Mouse (Mus musculus): Measurements from ENCODE around the gene Cfap57. TPM values are rescaled to one million over a fixed set of nuclear protein-coding genes. Genes with fewer than 3 reads are reported as not detected.

The Cfap57 gene
- 0.72 and 1.5 TPM in 2 replicates for polyA plus RNA-seq (2012; rRNA removed)

DNA sequence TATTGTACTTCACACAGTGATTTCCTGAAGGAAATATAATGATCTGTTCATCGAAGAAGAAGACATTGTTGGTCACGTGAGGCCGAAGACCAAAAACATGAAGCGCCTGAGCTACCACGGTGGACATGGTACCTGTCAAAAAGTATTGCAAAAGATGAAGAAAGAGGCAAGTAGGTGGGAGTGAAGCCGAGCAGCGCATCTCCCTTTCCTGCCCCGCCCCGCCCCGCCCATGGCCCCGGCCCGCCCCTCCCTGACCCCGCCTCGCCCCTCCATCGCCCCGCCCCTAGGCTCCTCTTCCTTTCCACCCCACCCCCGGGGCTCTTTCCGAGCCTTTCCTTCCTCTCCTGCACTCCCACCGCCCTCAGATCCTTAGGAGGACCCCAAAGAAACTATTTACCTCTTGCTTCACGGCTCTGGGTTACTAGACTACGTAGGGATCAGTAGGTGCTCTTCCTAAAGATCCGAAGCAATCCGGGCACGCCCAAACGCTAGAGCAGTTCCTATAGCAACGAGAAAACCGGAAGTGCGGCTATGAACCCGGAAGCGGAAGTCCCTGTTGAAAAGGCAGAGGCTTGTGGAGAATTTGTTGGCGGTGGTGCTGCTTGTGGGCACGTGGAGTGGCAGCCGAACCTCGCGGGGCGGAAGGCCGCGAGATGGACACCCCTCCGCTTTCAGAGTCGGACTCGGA is at the start of gene Cfap57, which contains the start of gene Ebna1bp2:
Gene Cfap57, minus strand, starts transcription at position 499 of the 688 bp plus-strand sequence.
Gene Ebna1bp2, plus strand, starts transcription at position 521 of the 688 bp plus-strand sequence.
- peak; percentile 97 for DNase-seq (ENCODE audit: low read depth)
- TF ChIP-seq CTCF (IDR thresholded peaks at IDR 0.05; ENCODE audit: borderline replicate concordance, extremely low read depth, insufficient read depth, insufficient read length) (no peak), POLR2A (IDR thresholded peaks at IDR 0.05; ENCODE audit: borderline replicate concordance, extremely low read depth, insufficient read depth, insufficient read length, poor library complexity, severe bottlenecking) (peak; percentile 12; the same call in 1 of the 2 replicates)

DNA sequence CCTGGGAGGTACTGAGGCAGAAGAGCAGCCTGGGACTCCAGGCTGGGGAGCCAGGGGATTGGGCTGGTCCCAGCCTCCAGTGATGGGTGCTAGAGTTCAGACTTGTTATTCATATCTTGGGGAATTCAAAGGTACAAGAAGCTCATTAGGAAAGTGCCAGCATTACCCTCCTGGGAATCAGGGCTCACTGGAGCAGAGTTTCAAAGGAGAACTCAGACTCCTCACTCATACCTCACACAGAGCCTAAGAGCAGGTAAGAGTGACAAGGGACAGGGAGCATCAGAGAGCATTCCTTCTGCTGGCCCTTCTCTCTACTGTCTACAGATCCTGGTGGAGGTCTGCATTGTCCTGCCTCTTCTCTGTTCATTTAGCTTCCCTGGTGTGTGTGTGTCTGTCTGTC is 38.1 kb upstream of the Cfap57 start, which contains the start of gene Olfr62:
Gene Olfr62, plus strand, starts transcription at position 301 of the 400 bp plus-strand sequence.
- TF ChIP-seq CTCF (IDR thresholded peaks at IDR 0.05; ENCODE audit: borderline replicate concordance, extremely low read depth, insufficient read depth, insufficient read length), result no peak
- TF ChIP-seq POLR2A (IDR thresholded peaks at IDR 0.05; ENCODE audit: borderline replicate concordance, extremely low read depth, insufficient read depth, insufficient read length, poor library complexity, severe bottlenecking), result no peak

DNA sequence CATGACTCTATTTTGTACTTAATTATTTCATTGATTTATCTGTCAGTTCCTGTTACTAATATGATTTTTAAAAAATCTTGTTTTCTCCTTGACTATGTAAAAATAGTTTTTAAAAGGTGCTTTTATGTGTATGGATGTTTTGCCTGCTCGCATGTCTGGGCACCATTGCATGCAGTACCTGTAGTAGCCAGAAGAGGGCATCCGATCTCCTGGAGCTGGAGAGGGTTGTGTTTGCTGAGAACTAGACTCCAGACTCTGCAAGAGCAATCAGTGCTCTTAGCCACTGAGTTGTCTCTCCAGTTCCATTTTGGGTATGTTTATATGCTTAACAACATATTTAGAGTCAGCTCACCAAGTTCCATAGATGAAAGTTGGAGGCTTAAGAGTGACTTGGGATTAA is 24.7 kb upstream of the Cfap57 start:
- peak; percentile 61 for DNase-seq (ENCODE audit: low read depth)
- TF ChIP-seq CTCF (IDR thresholded peaks at IDR 0.05; ENCODE audit: borderline replicate concordance, extremely low read depth, insufficient read depth, insufficient read length) (peak; percentile 77), POLR2A (IDR thresholded peaks at IDR 0.05; ENCODE audit: borderline replicate concordance, extremely low read depth, insufficient read depth, insufficient read length, poor library complexity, severe bottlenecking) (no peak)

More for the DNA sequence above, 38.1 kb upstream of the Cfap57 start, which contains the start of gene Olfr62:
- DNase-seq (ENCODE audit: low read depth), result no peak

GRCm38 (mm10) chr4:118642346-118643190 is 22.0 kb upstream of the Cfap57 start:
- TF ChIP-seq CTCF (IDR thresholded peaks at IDR 0.05; ENCODE audit: borderline replicate concordance, extremely low read depth, insufficient read depth, insufficient read length) (no peak), POLR2A (IDR thresholded peaks at IDR 0.05; ENCODE audit: borderline replicate concordance, extremely low read depth, insufficient read depth, insufficient read length, poor library complexity, severe bottlenecking) (no peak)
- peak; percentile 79 for DNase-seq (ENCODE audit: low read depth)

DNA sequence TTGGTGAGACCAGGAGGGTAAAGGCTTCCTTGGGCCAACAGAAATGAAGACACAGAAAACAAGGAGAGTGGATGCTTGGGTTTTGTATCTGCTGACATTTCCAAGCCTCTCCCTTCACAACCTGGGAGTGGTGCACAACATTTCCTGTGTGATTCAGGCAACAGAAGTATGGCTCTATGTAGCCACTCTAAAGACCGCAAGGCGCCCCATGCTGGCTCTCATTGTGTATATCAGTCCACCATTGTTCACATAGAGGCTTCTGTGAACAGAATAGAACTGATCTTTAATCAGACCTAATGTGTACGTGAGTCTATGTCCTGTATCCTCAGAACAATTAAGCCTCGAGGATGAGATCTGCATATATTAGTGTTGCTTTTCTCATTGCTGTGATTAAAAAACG is 9.7 kb upstream of the Cfap57 start:
- no peak for DNase-seq (ENCODE audit: low read depth)
- TF ChIP-seq CTCF (IDR thresholded peaks at IDR 0.05; ENCODE audit: borderline replicate concordance, extremely low read depth, insufficient read depth, insufficient read length) (no peak), POLR2A (IDR thresholded peaks at IDR 0.05; ENCODE audit: borderline replicate concordance, extremely low read depth, insufficient read depth, insufficient read length, poor library complexity, severe bottlenecking) (no peak)

DNA sequence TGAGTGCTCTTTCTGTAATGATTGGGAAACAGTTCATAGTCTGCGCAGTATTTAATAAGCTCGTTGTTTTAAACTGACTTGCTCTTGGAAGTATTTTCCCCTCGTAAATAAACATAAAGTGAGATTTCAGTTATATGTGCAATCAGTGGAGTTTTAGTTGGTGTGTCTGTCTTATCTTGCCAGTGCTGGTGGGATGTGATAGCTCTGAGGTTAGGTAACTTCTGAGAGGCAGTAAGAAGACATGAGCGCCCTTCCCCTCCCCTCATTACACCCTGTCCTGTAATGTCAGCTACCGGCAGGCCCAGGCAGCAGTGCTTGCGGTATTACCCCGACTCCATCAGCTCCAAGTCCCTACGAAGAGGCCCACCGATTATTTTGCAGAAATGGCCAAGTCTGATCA is 1.2 kb upstream of the Cfap57 start:
- TF ChIP-seq POLR2A (IDR thresholded peaks at IDR 0.05; ENCODE audit: borderline replicate concordance, extremely low read depth, insufficient read depth, insufficient read length, poor library complexity, severe bottlenecking), result no peak
- TF ChIP-seq CTCF (IDR thresholded peaks at IDR 0.05; ENCODE audit: borderline replicate concordance, extremely low read depth, insufficient read depth, insufficient read length), result no peak

DNA sequence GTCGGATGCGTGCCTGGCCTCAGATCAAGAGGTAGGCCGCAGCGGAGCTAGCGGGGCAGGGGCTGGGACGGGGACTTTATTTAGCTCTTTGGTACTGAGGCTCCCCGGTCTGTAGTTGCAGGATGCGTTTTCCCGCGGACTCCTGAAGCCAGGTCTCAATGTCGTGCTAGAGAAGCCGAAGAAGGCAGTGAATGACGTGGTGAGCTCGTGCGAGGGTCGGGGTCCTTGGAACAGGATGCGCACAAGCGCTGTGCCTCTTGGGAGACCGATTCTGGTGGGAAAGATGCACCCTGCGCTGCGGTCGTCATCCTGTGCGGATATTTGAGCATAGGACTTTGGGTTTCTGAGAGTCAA is 367 bp upstream of the Cfap57 start:
- no peak for TF ChIP-seq CTCF (IDR thresholded peaks at IDR 0.05; ENCODE audit: borderline replicate concordance, extremely low read depth, insufficient read depth, insufficient read length)
- TF ChIP-seq POLR2A (IDR thresholded peaks at IDR 0.05; ENCODE audit: borderline replicate concordance, extremely low read depth, insufficient read depth, insufficient read length, poor library complexity, severe bottlenecking), result no peak
- no peak for DNase-seq (ENCODE audit: low read depth)

More for the DNA sequence above, 1.2 kb upstream of the Cfap57 start:
- no peak for DNase-seq (ENCODE audit: low read depth)

DNA sequence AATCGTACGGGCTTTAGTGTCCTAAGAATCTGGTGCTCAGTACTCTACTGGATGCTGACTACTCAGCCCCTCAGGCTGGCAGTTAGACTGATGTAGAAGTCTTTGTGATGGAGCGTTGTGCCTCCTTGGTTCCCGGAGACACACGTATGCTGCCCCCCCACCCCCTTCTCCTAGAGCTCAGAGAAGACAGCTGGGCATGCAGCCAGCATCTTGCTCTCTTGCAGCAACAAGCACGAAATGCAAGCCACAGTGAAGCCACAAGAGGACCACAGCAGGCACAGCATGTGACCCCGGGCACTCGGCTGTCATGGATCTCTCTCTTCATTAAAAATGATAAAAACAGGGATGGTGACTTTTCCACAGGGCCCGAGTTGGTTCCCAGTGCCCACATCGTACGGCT is 5.2 kb downstream of the Cfap57 start:
- TF ChIP-seq CTCF (IDR thresholded peaks at IDR 0.05; ENCODE audit: borderline replicate concordance, extremely low read depth, insufficient read depth, insufficient read length) (no peak), POLR2A (IDR thresholded peaks at IDR 0.05; ENCODE audit: borderline replicate concordance, extremely low read depth, insufficient read depth, insufficient read length, poor library complexity, severe bottlenecking) (no peak)
- DNase-seq (ENCODE audit: low read depth), result peak; percentile 20

DNA sequence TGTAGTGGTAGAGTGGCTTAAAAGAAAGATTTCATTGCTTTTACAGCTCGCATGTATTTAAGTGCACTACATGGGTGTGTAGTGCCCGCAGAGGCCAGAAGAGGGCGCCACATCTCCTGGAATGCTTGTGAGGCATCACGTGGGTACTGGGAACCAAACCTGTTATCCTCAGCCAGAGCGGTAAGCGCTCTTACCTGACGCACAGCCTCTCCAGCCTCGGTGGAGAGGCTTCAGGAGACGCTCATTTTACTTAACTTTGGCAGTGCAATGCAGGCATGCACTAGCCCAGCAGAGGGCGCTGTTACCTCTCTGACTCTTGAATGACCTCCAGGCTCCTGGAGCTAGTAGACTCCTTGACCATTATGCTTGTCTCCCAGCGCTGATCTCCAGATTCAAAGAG is 8.0 kb downstream of the Cfap57 start:
- DNase-seq (ENCODE audit: low read depth), result no peak
- TF ChIP-seq CTCF (IDR thresholded peaks at IDR 0.05; ENCODE audit: borderline replicate concordance, extremely low read depth, insufficient read depth, insufficient read length) (0 out of 2 replicates have a peak, but pooled peaks have one; percentile 25), POLR2A (IDR thresholded peaks at IDR 0.05; ENCODE audit: borderline replicate concordance, extremely low read depth, insufficient read depth, insufficient read length, poor library complexity, severe bottlenecking) (no peak)

- TF ChIP-seq CTCF (IDR thresholded peaks at IDR 0.05; ENCODE audit: borderline replicate concordance, extremely low read depth, insufficient read depth, insufficient read length) (no peak), POLR2A (IDR thresholded peaks at IDR 0.05; ENCODE audit: borderline replicate concordance, extremely low read depth, insufficient read depth, insufficient read length, poor library complexity, severe bottlenecking) (no peak)
- DNase-seq (ENCODE audit: low read depth), result no peak
Observed at GRCm38 (mm10) chr4:118609836-118610235, 10.7 kb downstream of the Cfap57 start.

DNA sequence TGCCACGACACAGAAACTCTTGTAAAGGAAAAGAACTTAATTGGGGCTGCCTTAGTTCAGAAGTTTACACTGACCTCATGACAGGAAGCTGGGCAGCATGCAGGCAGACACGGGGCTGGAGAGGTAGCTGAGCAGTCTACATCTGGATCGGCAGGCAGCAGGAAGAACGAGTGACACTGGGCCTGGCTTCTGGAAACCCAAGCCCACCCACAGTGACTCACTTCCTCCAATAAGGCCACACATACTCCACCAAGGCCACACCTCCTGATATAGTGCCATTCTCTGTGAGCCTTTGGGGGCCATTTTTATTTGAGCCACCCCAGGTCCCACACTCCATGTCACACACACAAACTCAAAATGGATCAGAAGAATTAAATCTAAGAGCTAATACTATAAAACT is 16.5 kb downstream of the Cfap57 start:
- no peak for DNase-seq (ENCODE audit: low read depth)
- no peak for TF ChIP-seq CTCF (IDR thresholded peaks at IDR 0.05; ENCODE audit: borderline replicate concordance, extremely low read depth, insufficient read depth, insufficient read length)
- no peak for TF ChIP-seq POLR2A (IDR thresholded peaks at IDR 0.05; ENCODE audit: borderline replicate concordance, extremely low read depth, insufficient read depth, insufficient read length, poor library complexity, severe bottlenecking)

All from brain, embryonic 14.5 days (tissue).